Mouse (Mus musculus) lung, adult 2 months (tissue): ENCODE results near the gene Rpia. TPM values are rescaled to one million over a fixed set of nuclear protein-coding genes. Genes with fewer than 3 reads are reported as not detected.

ENCODE experiments used
- DNase-seq: peaks from one replicate; pipeline ENCODE4 v3.0.0; 2022
- H3K4me1 ChIP-seq: fragments of 200-500 bp; 2 replicates; pipeline ENCODE4 v1.6.1; 2011; ENCODE audit warnings: low read length; ENCODE audit not compliant: control insufficient read depth, insufficient read depth
- H3K4me3 ChIP-seq: fragments of 200-500 bp; replicated peaks from 2 replicates; pipeline ENCODE3; 2011; ENCODE audit warnings: low read depth, mild to moderate bottlenecking, control low read depth, low read length; ENCODE audit errors: extremely low read depth
- CTCF ChIP-seq: fragments of 200-500 bp; IDR thresholded peaks from 2 replicates; pipeline ENCODE4 v1.5.1; 2011; ENCODE audit warnings: mild to moderate bottlenecking, low read length, control low read depth; ENCODE audit not compliant: insufficient read depth
- POLR2A ChIP-seq: fragments of 200-500 bp; IDR thresholded peaks from 2 replicates; pipeline ENCODE4 v1.6.1; 2011; ENCODE audit warnings: low read depth, mild to moderate bottlenecking, control low read depth, low read length, borderline replicate concordance; ENCODE audit errors: extremely low read depth
- WGBS: fragments of 180-500 bp; shearing (Covaris S2); methylation state at CpG from one replicate; pipeline ENCODE4 v1.1.7; 2018; 5-methylcytosine and 5-hydroxymethylcytosine counted together
- polyA plus RNA-seq: library from polyadenylated mRNA; depleted of rRNA; stranded (reverse); fragments of >200 nt; gene quantifications from 2 replicates; pipeline ENCODE4 v1.2.3, GENCODE M21; 2012

Rpia gene
- polyA plus RNA-seq, 1 experiment, result 10.7 TPM

DNA sequence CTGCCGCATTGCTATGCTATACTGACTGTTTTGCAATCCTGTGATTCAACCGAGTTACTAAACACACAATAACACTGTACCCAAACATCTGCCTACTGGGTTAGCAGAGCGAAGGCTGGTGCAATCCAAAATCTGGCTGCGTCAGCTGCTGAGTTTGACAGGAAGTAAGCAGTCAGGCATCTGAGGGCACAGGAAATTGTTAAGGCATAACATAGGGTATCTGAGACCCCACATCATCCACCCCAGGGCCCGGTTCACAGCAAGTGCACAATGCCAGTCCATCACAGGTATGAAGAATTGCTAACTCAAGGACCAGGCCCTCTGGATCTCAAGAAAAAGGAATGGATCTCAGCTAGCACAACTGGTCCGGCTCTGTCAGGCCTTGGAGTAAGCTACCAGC is 29.4 kb downstream of the Rpia start:
- no peak for DNase-seq
- WGBS, result 55% methylated on average over 6 of the region's 6 CpGs
- no peak overlapping the region for H3K4me3 ChIP-seq
- TF ChIP-seq POLR2A (no peak), CTCF (no peak)
- H3K4me1 ChIP-seq, result no peaks in the 10 kb centered on the region; the same call in 1 of the 2 replicates

DNA sequence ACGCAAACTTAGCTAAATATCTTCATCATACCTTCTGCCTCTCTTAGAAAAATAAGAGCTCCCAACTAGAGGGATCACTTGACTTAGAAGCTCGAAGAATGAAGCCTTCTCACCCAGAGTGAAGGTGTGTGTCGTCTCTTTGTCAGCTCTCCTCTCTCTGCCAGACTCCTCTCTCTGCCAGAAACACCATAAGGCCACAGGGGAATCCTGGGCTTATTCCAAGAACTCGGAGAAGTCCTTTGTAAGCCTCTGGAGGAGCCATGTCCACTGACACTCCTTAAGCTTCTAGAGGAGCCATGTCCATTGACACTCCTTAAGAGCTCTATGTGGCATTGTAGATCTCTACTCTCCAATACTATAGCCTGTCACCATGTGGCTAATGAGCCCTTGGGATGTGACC is 31.1 kb downstream of the Rpia start:
- TF ChIP-seq CTCF (no peak), POLR2A (no peak)
- DNase-seq, result no peak
- H3K4me1 ChIP-seq, result no peaks in the 10 kb centered on the region; the same call in 1 of the 2 replicates
- H3K4me3 ChIP-seq, result no peak overlapping the region
- WGBS, result 67% methylated on average over 4 of the region's 4 CpGs

DNA sequence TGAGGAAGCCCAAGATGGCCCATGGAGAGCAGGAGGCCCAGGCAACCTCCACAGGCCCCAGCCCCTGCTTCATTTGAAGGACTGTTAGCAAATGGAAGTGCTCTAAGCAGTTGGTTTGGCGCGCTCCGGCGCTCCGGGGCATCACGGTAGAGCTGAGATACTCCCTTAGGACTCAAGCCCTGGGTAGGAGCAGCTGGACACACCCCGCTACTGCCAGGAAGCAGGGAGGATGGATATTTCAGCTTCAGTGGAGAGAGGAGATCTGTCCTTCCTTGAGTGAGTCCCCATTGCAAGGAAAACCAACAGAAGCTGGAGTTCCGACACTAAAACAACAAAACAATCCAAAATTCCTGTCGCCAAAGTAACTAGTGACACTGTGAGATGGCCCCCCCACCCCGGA is 37.2 kb downstream of the Rpia start:
- no peak overlapping the region for H3K4me3 ChIP-seq
- TF ChIP-seq CTCF, result no peak
- no peak for TF ChIP-seq POLR2A
- WGBS, result 89% methylated on average over 10 of the region's 10 CpGs
- DNase-seq, result no peak
- no peaks in the 10 kb centered on the region for H3K4me1 ChIP-seq

DNA sequence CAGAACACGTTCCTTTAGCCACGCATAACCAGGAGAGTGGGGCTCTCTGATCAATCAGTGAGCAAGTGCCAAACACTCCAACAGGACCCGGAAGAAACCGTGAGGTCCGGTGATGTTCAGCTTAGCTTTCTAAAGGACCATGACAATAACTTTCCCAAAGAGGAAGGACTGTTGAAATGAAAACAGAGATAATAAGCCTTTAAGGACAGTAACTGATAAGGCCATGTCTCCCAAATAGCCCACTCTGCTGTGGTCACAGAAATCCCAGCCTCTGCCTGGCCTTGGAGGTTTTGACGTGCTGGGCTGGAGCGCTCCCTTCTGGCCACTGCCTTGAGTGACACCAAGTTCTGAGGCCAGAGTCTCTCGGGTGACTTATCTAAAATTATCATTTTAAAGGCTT is 39.7 kb downstream of the Rpia start:
- no peak for DNase-seq
- TF ChIP-seq CTCF (peak; percentile 50), POLR2A (no peak)
- WGBS, result 39% methylated on average over 8 of the region's 8 CpGs
- H3K4me1 ChIP-seq, result no peaks in the 10 kb centered on the region
- no peak overlapping the region for H3K4me3 ChIP-seq

DNA sequence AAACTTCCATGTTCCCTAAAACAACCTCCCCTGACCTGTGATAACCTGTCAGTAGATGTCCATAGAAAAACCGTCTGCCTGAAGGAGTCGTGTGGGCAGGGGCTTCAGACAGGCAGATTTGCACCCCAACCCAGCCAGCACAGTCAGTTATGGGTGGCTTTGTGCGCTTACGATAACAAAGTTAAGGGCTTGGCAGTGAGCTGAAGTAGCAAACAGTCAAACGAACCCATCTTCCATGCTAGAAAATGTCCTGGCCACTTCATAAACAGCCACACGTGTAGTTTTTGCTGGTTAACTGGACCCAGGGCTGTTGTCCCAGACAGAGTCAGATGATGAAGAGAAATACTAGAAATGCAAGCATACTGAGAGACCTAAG is 40.1 kb downstream of the Rpia start:
- no peak for TF ChIP-seq CTCF
- no peak for TF ChIP-seq POLR2A
- WGBS, result 59% methylated on average over 6 of the region's 6 CpGs
- no peaks in the 10 kb centered on the region for H3K4me1 ChIP-seq
- DNase-seq, result no peak
- H3K4me3 ChIP-seq, result no peak overlapping the region

DNA sequence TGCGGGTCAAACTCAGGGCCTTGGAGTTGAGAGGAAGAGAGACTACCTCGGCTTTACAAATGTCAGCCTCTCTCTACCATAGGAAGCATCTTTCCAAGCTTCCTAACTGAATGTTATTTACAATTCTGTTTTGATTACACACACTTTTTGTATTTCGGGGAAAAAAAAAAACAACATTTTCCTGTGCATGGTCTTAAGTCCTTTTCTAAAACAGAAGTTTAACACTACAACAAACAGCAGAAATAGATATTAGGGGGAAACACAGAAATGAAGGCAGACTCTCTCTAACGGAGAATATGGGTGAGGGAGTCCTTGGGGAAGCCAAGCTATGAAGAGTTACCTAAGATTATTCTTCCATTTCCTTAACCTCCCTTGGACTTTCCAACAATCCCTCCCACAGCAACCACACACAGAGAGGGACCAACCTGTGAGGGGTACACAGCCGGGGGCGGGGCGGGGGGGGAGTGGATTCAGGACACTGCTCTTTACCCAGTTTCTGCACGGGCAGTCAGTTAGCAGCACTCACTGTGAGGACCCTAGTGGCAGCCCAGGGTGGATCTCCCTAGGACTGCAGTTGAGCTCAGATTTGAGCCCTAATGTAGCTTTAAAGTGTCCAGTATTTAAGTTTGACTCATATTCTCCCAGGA is 40.7 kb downstream of the Rpia start:
- DNase-seq, result no peak
- TF ChIP-seq POLR2A (no peak), CTCF (no peak)

DNA sequence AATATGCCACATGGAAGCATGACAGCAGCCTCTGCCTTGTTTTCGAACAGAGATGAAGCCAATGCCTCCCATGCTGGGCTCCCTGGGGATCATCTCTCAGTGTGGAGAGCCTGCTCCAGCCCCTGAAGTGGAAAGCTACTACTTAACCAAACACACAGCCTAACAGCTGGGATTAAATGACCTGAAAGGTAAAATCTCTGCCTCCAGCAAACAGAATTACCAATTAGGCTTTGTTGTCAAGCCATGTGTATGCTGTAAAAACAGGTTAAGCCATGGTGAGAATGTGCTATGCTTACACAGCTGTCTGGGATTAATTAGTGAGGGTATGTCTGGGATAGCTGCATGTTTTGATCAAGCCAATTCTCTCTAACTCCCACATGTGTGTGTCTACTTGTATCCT is 42.3 kb downstream of the Rpia start:
- H3K4me3 ChIP-seq, result no peak overlapping the region
- no peaks in the 10 kb centered on the region for H3K4me1 ChIP-seq
- WGBS, result 77% methylated on average over 1 of the region's 1 CpGs
- DNase-seq, result no peak
- TF ChIP-seq POLR2A, result no peak
- TF ChIP-seq CTCF, result no peak

More for the DNA sequence above, 40.7 kb downstream of the Rpia start:
- no peak overlapping the region for H3K4me3 ChIP-seq
- H3K4me1 ChIP-seq, result no peaks in the 10 kb centered on the region
- 63% methylated on average over 8 of the region's 8 CpGs for WGBS

DNA sequence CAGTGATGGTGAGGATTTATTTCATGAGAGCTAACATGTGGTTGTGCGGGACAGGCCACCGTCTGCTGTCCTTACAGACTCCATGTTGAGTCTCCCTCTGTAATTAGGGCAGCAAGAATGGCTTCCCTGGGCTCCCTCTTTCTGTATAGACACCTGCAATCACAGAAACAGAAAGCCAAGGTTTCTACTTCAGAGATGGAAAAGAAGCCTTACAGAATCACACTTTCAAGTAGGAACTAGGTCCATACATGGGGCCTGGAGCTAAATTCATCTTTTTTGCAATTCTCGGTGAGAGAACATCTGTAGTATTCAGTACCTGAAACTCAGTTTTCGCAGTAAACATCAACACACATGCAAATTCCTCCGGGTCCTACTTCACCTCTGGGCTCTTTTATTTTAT is 44.3 kb downstream of the Rpia start:
- H3K4me1 ChIP-seq, result no peaks in the 10 kb centered on the region
- 87% methylated on average over 5 of the region's 5 CpGs for WGBS
- DNase-seq, result no peak
- H3K4me3 ChIP-seq, result no peak overlapping the region
- TF ChIP-seq POLR2A (no peak), CTCF (no peak)

DNA sequence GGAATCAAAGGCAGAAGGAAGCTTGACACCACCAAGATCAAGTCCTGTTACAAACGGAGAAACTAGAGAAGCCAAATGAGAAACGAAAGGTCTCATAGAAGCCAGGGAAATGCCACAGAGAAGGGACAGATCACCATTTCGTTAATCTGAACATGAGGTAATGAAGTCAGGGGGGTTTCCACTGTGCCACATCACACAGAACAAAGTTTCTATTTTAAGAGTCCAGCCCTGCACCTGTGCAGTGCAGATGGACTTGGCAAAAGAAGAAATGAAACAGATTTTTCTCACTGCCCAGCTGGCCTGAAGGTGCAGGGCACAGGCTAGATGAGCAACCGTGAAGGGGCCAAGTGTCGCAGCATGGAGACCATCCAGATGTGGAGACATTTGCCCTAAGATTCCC is 48.1 kb downstream of the Rpia start:
- DNase-seq, result no peak
- TF ChIP-seq CTCF (no peak), POLR2A (no peak)
- 70% methylated on average over 5 of the region's 5 CpGs for WGBS
- no peaks in the 10 kb centered on the region for H3K4me1 ChIP-seq
- H3K4me3 ChIP-seq, result no peak overlapping the region

DNA sequence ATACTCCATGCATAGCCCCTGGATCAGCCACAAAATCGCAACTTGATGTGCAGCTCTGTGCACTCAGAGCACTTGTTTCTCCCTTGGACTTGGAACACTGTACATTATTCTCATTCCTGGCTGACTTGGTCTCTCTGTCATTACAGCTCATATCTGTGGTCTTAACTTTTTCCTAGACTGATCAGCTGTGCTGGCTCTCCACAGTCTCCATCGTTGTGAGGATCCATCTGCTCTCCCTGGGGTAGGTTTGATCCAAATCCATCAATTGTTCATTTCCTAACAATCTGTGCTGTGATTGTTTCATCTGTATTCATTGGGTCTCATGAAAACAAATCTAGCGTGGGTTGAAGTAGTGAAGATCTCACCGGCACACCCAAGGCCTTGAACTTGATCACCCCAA is 49.2 kb downstream of the Rpia start:
- no peak for DNase-seq
- 87% methylated on average over 4 of the region's 4 CpGs for WGBS
- TF ChIP-seq POLR2A (no peak), CTCF (no peak)

More for the DNA sequence above, 49.2 kb downstream of the Rpia start:
- Histone ChIP-seq H3K4me1 (no peaks in the 10 kb centered on the region), H3K4me3 (no peak overlapping the region)
